Mouse (Mus musculus) thymus, postnatal 0 days (tissue): ENCODE results near the gene Angptl2. TPM values are rescaled to one million over a fixed set of nuclear protein-coding genes. Genes with fewer than 3 reads are reported as not detected.
A peak's percentile ranks its signal among the peaks of the same experiment; 100 is the strongest.

Experiments used
- DNase-seq: peaks from one replicate; pipeline ENCODE4 v3.0.0-alpha.2; 2015; ENCODE audit warnings: low spot score
- polyA plus RNA-seq: library from polyadenylated mRNA; unstranded; fragments of >200 nt; fragmentation: Nextera tagmentation; extraction: Ambion mirVana; gene quantifications from 2 replicates; pipeline ENCODE4 v1.2.1, GENCODE M21; 2015

Angptl2 gene
- 29.8 and 34.7 TPM in 2 replicates for polyA plus RNA-seq

GRCm38 (mm10) chr2:33215700-33216509, at the start of gene Angptl2:
Gene Angptl2 (plus strand): TSS chr2:33216069.
- peak; percentile 94 for DNase-seq

GRCm38 (mm10) chr2:33167060-33167459, 48.8 kb upstream of the Angptl2 start:
- DNase-seq: no peak

- no peak for DNase-seq
Observed at GRCm38 (mm10) chr2:33169445-33169844, 46.4 kb upstream of the Angptl2 start.

GRCm38 (mm10) chr2:33170777-33171565, 44.9 kb upstream of the Angptl2 start:
- no peak for DNase-seq

GRCm38 (mm10) chr2:33173126-33173525, 42.7 kb upstream of the Angptl2 start:
- DNase-seq: no peak

GRCm38 (mm10) chr2:33173686-33174085, 42.2 kb upstream of the Angptl2 start:
- no peak for DNase-seq

- no peak for DNase-seq
Observed at GRCm38 (mm10) chr2:33176516-33176915, 39.4 kb upstream of the Angptl2 start.

- DNase-seq: no peak
Observed at GRCm38 (mm10) chr2:33176921-33177320, 38.9 kb upstream of the Angptl2 start.

GRCm38 (mm10) chr2:33177443-33178242, 38.2 kb upstream of the Angptl2 start:
- no peak for DNase-seq

- DNase-seq: no peak
Observed at GRCm38 (mm10) chr2:33178243-33178932, 37.5 kb upstream of the Angptl2 start.

GRCm38 (mm10) chr2:33179171-33179929, 36.5 kb upstream of the Angptl2 start:
- DNase-seq: no peak

- DNase-seq: no peak
Observed at GRCm38 (mm10) chr2:33179930-33180630, 35.8 kb upstream of the Angptl2 start.

GRCm38 (mm10) chr2:33183321-33183720, 32.5 kb upstream of the Angptl2 start:
- DNase-seq: no peak

- DNase-seq: no peak
Observed at GRCm38 (mm10) chr2:33184641-33185040, 31.2 kb upstream of the Angptl2 start.

- DNase-seq: peak; percentile 36
Observed at GRCm38 (mm10) chr2:33185258-33185657, 30.6 kb upstream of the Angptl2 start.

- no peak for DNase-seq
Observed at GRCm38 (mm10) chr2:33186505-33186904, 29.4 kb upstream of the Angptl2 start.

- DNase-seq: no peak
Observed at GRCm38 (mm10) chr2:33187874-33188273, 28.0 kb upstream of the Angptl2 start.

GRCm38 (mm10) chr2:33188925-33189670, 26.8 kb upstream of the Angptl2 start:
- no peak for DNase-seq

GRCm38 (mm10) chr2:33189976-33190375, 25.9 kb upstream of the Angptl2 start:
- no peak for DNase-seq
